Mouse (Mus musculus) embryonic facial prominence, embryonic 11.5 days (tissue): ENCODE data around the gene Irf1. TPM values are rescaled to one million over a fixed set of nuclear protein-coding genes. Genes with fewer than 3 reads are reported as not detected.

Experiments used
- ATAC-seq: fragments of 200-750 bp; cut with Nextera tagmentation; replicated peaks from 2 replicates; pipeline ENCODE4 v1.8.0; 2017; ENCODE audit warnings: low read depth; ENCODE audit not compliant: insufficient number of reproducible peaks, low FRiP score, low TSS enrichment
- DNase-seq: peaks from one replicate; pipeline ENCODE4 v3.0.0-alpha.2; 2015; ENCODE audit warnings: low spot score
- H3K27ac ChIP-seq: fragments of 300-500 bp; sonication (generic); replicated peaks from 2 replicates; pipeline ENCODE4 v1.5.1; 2014; ENCODE audit warnings: mild to moderate bottlenecking, low read depth, low read length, control low read depth
- H3K27me3 ChIP-seq: fragments of 300-500 bp; sonication (generic); 2 replicates; pipeline ENCODE4 v1.6.1; 2014; ENCODE audit warnings: mild to moderate bottlenecking, low read length, moderate library complexity, mixed read lengths; ENCODE audit not compliant: control insufficient read depth, insufficient read depth
- H3K36me3 ChIP-seq: fragments of 300-500 bp; sonication (generic); replicated peaks from 2 replicates; pipeline ENCODE4 v1.6.1; 2014; ENCODE audit warnings: low read depth, mild to moderate bottlenecking, low read length, moderate library complexity, mixed read lengths; ENCODE audit not compliant: control insufficient read depth, insufficient read depth
- H3K4me1 ChIP-seq: fragments of 300-500 bp; sonication (generic); 2 replicates; pipeline ENCODE4 v1.6.1; 2014; ENCODE audit warnings: low read length, mixed read lengths; ENCODE audit not compliant: control insufficient read depth, insufficient read depth
- H3K4me2 ChIP-seq: fragments of 300-500 bp; sonication (generic); 2 replicates; pipeline ENCODE4 v1.6.1; 2014; ENCODE audit warnings: low read depth, mild to moderate bottlenecking, control low read depth, low read length, moderate library complexity
- H3K4me3 ChIP-seq: fragments of 300-500 bp; sonication (generic); 2 replicates; pipeline ENCODE4 v1.5.1; 2014; ENCODE audit warnings: low read depth, low read length, control low read depth
- H3K9ac ChIP-seq: fragments of 300-500 bp; sonication (generic); replicated peaks from 2 replicates; pipeline ENCODE4 v1.6.1; 2014; ENCODE audit warnings: mild to moderate bottlenecking, control low read depth, low read length
- H3K9me3 ChIP-seq: fragments of 300-500 bp; sonication (generic); replicated peaks from 2 replicates; pipeline ENCODE4 v1.6.1; 2016; ENCODE audit warnings: mild to moderate bottlenecking, low read length, inconsistent platforms, mixed read lengths; ENCODE audit not compliant: control insufficient read depth
- WGBS: fragments of 180-500 bp; shearing (Covaris S2); extraction: QIAGEN DNeasy Blood & Tissue Kit; methylation state at CpG from one replicate; pipeline ENCODE4 v1.1.7; 2014; 5-methylcytosine and 5-hydroxymethylcytosine counted together
- polyA plus RNA-seq: library from polyadenylated mRNA; unstranded; fragments of >200 nt; fragmentation: Nextera tagmentation; extraction: Ambion mirVana; gene quantifications from 2 replicates; pipeline ENCODE4 v1.2.1, GENCODE M21; 2014

Gene Irf1
- polyA plus RNA-seq, 1 experiment from 2014 or later = 7.0 TPM

DNA sequence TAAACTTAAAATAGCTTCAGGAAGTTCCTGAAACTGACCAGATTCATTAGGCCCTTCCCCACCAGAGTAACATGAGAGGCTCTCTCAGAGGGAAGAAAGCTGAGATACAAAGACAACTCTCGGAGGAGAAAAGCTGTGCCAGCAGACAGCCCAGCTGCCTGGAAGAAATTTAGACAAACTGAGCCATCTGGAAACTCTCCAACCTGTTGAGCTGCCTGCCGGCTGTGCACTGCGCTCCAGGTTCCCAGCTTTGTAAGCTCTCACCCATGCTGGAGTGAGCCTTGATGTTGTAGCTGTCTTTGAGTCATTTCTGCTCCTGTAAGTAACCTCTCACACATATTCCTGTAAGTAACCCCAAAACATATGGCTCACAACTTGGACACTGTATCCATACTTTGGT lies 23.2 kb downstream of the Irf1 start:
- Histone ChIP-seq H3K4me1 (no peaks in the 10 kb centered on the region; the same call in 1 of the 2 replicates), H3K27me3 (no peaks in the 10 kb centered on the region), H3K36me3 (no peaks in the 10 kb centered on the region), H3K9ac (no peak overlapping the region), H3K4me2 (no peak overlapping the region), H3K27ac (no peak overlapping the region), H3K4me3 (no peak overlapping the region), H3K9me3 (no peaks in the 10 kb centered on the region)
- ATAC-seq (no peak), DNase-seq (peak; percentile 50)
- WGBS = 43% methylated on average over 3 of the region's 3 CpGs

DNA sequence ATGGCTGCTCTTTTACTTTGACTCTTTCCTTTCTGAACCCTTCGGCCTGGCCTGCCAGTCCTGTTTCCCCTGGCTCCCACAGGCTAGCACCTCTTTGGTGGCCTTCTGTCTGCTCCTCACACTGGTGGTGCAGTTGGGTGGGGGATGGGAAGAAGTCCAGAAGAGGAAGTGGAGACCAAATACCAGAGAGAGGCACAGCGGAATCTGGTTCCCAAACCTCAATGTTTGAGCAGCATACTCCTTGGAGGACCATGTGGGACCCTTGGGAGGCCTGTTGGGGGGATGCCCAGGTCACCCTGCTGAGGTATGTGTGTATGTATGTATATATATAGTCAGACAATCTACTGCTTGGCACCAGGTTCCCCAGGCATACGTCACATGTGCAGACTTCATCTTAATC lies 24.2 kb downstream of the Irf1 start:
- H3K36me3 ChIP-seq = no peaks in the 10 kb centered on the region
- no peak overlapping the region for H3K4me2 ChIP-seq
- no peak overlapping the region for H3K9ac ChIP-seq
- no peak for ATAC-seq
- 73% methylated on average over 3 of the region's 3 CpGs for WGBS
- DNase-seq = no peak
- H3K27me3 ChIP-seq = no peaks in the 10 kb centered on the region
- no peaks in the 10 kb centered on the region; the same call in 1 of the 2 replicates for H3K4me1 ChIP-seq
- H3K4me3 ChIP-seq = no peak overlapping the region
- no peaks in the 10 kb centered on the region for H3K9me3 ChIP-seq
- no peak overlapping the region for H3K27ac ChIP-seq

DNA sequence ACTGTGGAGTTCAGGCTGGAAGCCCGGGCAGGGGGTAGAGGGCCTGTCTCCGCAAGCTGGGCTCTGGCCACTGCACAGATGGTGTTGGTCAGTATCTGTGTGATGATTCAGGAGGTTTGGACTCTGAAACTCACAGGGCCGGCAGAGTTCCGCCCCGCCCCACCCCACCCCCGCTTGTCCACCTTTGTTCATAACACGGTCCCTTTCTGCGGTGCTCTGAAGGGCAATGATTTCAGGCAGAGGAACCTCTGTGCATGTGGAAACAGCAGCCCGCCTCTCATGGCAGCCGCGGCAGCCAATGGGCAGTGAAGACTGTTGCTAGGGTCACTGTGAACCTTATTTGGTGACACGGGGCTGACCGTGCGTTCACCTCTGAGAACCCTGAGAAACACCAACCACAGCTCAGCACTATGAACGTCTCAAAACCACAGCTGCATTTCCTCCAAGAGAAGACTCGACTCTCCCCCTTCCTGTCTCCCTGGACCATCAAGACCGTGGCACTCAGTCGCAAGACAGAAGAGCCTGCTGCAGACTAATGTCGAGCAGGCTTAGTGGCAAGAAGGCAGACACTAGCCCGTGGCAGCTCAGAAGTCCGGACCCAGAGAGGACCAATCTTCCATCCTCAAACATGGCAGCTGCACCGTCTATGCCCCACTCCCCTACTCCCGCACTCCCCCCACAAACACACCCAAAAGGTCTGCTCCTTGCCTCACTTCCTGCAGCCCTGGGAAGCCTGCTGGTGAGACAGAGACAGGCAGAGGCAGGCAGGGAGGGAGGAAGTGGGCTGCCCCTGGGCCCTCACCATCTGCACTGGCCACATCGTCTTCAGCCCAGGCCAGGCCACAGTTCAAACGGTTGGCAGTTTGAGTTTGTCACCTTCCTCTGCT lies 25.1 kb downstream of the Irf1 start:
- Histone ChIP-seq H3K36me3 (no peaks in the 10 kb centered on the region), H3K9ac (peak overlapping the region; percentile 9; the same call in 1 of the 2 replicates), H3K4me2 (no peak overlapping the region), H3K9me3 (no peaks in the 10 kb centered on the region), H3K27ac (no peak overlapping the region; the same call in 1 of the 2 replicates), H3K27me3 (no peaks in the 10 kb centered on the region), H3K4me3 (no peak overlapping the region), H3K4me1 (no peaks in the 10 kb centered on the region; the same call in 1 of the 2 replicates)
- DNase-seq (no peak), ATAC-seq (0 out of 2 replicates have a peak, but pooled peaks have one; percentile 17)
- WGBS = 67% methylated on average over 25 of the region's 25 CpGs

DNA sequence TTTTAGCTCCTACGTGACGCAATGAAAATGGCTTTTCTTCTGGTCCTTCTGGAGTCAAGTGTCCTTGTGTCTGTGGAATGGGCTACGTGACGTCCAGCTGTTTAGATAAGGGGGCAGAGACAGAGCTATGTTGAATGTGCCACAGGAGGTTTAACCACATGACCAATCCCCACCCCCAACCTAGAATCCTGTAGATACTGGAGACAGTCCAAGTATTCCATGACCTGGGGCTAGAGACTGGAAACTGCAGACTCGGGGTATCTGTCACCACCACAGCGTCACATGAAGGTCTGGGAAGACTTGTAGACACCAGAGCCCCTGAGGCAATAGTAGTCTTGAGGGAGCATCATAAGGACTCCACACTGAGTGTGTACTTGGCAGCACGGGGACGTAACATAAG lies 26.0 kb downstream of the Irf1 start:
- Histone ChIP-seq H3K4me3 (no peak overlapping the region), H3K27me3 (no peaks in the 10 kb centered on the region), H3K9me3 (no peaks in the 10 kb centered on the region), H3K4me1 (no peaks in the 10 kb centered on the region; the same call in 1 of the 2 replicates), H3K27ac (no peak overlapping the region), H3K9ac (no peak overlapping the region), H3K36me3 (no peaks in the 10 kb centered on the region), H3K4me2 (no peak overlapping the region)
- ATAC-seq (no peak), DNase-seq (peak; percentile 1)
- 68% methylated on average over 8 of the region's 8 CpGs for WGBS

DNA sequence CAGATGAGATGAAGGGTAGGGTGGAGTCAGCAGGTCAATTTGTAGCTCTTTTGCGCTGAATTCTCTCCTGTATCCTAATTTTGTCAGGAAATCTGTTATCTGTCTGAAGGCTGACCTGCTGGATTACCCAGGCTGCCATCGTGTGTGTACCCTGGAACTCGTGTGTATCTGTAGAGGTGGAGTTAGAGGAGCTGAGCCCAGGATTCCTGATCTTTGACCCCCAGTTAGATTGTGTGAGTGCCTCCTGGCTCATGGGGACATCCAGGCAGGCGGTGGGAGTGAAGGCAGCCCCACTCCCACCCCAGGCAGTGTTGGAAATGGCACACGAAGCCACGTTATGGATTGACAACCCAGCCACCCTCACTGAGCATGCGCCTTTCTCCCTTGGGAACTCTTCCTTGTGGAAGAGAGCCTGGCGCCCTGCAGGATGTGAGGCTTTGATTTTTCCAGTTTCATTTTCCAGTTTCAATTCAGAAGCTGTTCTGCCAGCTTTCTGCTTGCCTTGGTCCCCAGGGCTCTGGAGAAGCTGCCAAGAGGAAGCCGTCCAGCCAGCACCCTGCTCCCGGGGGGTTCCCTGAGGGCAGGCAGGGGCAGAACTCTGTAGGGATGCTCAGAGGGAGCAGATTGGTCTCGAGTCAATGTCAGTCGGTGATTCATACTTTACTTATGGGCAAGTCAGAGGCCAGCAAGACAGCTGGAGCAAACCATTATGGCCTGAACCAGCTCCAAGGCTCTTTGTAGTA lies 26.8 kb downstream of the Irf1 start:
- Histone ChIP-seq H3K4me1 (no peaks in the 10 kb centered on the region; the same call in 1 of the 2 replicates), H3K36me3 (no peaks in the 10 kb centered on the region), H3K27ac (no peak overlapping the region), H3K9ac (no peak overlapping the region), H3K9me3 (no peaks in the 10 kb centered on the region), H3K4me3 (no peak overlapping the region), H3K4me2 (no peak overlapping the region), H3K27me3 (no peaks in the 10 kb centered on the region)
- DNase-seq (no peak), ATAC-seq (no peak)
- WGBS = 63% methylated on average over 12 of the region's 12 CpGs

DNA sequence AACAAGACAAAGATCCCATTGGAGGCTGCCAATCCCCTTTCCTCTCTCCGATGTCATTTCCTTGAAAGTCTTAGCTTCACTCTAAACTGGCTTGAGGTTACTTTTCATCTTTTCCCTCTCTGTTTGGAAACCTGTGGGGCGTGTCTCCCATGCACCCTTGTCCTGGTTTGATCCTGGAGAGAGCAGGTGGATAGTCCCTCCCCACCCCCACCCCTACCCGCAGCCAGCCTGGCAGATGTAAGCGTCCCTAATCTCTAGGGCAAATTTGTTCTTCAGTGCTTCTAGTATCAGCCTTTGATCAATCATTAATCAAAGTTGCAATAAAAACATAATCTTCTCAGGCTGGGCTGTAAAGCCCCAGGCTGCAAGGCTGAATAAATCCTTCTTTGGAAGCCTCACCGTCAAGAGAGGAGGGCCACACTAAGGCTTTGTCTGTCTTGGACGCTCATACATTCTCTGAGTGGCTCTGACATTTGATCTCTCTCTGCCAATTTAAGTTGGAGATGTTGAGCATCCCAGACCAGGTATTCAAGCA lies 27.6 kb downstream of the Irf1 start:
- no peak overlapping the region for H3K9ac ChIP-seq
- no peak overlapping the region for H3K4me2 ChIP-seq
- no peak for ATAC-seq
- H3K27me3 ChIP-seq = no peaks in the 10 kb centered on the region
- H3K4me1 ChIP-seq = no peaks in the 10 kb centered on the region; the same call in 1 of the 2 replicates
- H3K36me3 ChIP-seq = no peaks in the 10 kb centered on the region
- no peak for DNase-seq
- H3K9me3 ChIP-seq = no peaks in the 10 kb centered on the region
- 49% methylated on average over 6 of the region's 6 CpGs for WGBS
- H3K4me3 ChIP-seq = no peak overlapping the region
- H3K27ac ChIP-seq = no peak overlapping the region

DNA sequence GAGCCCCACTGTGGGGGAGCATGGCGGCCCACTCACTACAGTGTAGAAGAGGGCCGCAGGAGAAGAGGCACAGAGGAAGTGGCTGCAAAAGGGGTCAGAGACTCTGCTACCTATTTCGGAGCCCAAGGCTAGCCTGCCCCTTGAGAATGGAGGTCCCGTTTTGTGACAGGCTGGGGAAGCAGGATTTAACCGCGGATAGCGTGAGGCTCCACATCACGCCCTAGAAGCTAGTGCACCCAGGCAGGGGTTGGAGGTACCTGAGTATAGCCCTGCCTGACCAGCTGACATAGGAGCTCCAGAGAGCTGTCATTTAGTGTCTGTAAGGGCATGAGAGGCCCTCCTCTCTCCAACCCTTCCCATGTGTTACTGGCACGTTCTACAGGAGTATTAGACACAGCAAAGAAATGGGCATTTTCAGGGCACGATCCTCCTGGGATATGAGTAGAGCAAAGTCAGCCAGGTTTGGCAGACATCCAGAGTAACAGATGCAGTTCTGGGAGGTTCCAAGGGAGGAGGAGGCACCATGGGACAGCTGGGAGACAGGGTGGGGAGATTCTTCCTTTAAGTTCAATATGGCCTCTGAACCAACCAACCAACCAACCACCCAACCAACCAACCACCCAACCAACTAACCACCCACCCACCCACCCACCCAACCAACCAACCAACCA lies 28.4 kb downstream of the Irf1 start:
- Histone ChIP-seq H3K27me3 (no peaks in the 10 kb centered on the region), H3K4me2 (no peak overlapping the region), H3K4me1 (no peaks in the 10 kb centered on the region; the same call in 1 of the 2 replicates), H3K27ac (no peak overlapping the region), H3K36me3 (no peaks in the 10 kb centered on the region), H3K9me3 (no peaks in the 10 kb centered on the region), H3K4me3 (no peak overlapping the region), H3K9ac (no peak overlapping the region)
- DNase-seq (no peak), ATAC-seq (no peak)
- WGBS = 89% methylated on average over 10 of the region's 10 CpGs
